Mouse (Mus musculus) cerebellum, adult 11-12 months (tissue): Measurements from ENCODE around the gene Klra6.
"Not testable (repeated sequence)": the region's sequence is repeated elsewhere in the genome, so short reads cannot be mapped to it uniquely, and the experiment has no call there.

ENCODE experiments used
- DNase-seq: peaks from one replicate; pipeline ENCODE4 v3.0.0; 2022

The Klra6 gene

GRCm38 (mm10) chr6:130026854-130027253 is at the start of gene Klra6:
TSS of gene Klra6 (minus strand) at chr6:130026954.
- DNase-seq, result no peak

GRCm38 (mm10) chr6:130067171-130067570 is 40.4 kb upstream of the Klra6 start, which contains the start of gene Klra4:
TSS of gene Klra4 (minus strand) at chr6:130067271.
- DNase-seq, result not testable (repeated sequence)

- no peak for DNase-seq
Observed at GRCm38 (mm10) chr6:130065196-130065595, 38.4 kb upstream of the Klra6 start.

- DNase-seq, result not testable (repeated sequence)
Observed at GRCm38 (mm10) chr6:130035146-130035545, 8.4 kb upstream of the Klra6 start.

- DNase-seq, result not testable (repeated sequence)
Observed at GRCm38 (mm10) chr6:130031493-130032089, 4.8 kb upstream of the Klra6 start.
